Mouse (Mus musculus) common myeloid progenitor, adult 5-6 weeks (primary cell): ENCODE measurements around the gene Scgb2b19. TPM values are rescaled to one million over a fixed set of nuclear protein-coding genes. Genes with fewer than 3 reads are reported as not detected.
"Not testable (repeated sequence)": the region's sequence is repeated elsewhere in the genome, so short reads cannot be mapped to it uniquely, and the experiment has no call there.

Experiments used
- ATAC-seq: replicated peaks from 2 replicates; pipeline ENCODE4 v1.8.0; 2016; ENCODE audit warnings: low read depth, mild to moderate bottlenecking, moderate TSS enrichment, inconsistent platforms; ENCODE audit not compliant: poor library complexity, severe bottlenecking
- total RNA-seq: library from RNA; stranded (forward); fragments of 200-1000, 187-1606 nt; gene quantifications from 2 replicates; pipeline ENCODE4 v1.2.3, GENCODE M21; 2017

Gene Scgb2b19
- not detected in 2 replicates for total RNA-seq

DNA sequence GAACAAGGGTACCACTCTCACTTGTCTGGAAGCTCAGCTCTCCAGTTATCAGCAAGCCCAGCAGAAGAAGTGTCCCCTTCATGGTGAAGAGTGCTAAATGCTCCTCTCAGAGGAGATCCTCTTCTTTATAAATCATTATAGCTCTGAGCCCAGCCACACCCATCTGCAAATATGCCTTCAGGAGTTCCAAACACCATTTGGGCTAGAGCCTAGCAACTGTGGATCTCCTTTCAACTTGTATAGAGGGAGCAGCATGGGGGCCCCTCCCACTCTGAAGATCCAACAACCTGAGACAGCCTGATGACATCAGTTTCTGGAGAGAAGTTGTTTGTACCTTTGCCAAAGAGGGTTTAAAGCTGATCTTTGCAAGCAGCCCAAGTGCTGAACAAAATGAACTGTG is at the start of gene Scgb2b19:
Gene Scgb2b19 (minus strand): TSS at position 101 of the 400 bp plus-strand sequence.
- ATAC-seq: not testable (repeated sequence)

DNA sequence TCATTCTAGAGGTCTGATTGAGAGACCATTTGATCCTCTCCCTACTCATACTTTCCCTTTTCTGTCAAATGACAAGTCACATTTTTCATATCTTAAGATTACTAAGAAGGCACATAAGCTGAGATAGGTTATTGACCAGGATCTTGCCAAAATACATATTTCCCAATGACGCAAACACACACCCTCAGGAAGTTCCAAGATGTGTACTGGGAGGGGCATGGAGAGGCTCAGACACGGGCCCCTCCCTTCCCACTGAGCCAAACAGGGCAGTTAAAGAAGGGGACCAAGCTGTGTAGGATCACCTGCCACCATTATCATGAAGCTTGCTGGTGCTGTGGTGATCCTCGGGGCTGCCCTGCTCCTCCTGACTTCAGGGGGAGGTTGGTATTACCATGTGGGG is 6.9 kb upstream of the Scgb2b19 start, which contains the start of gene Scgb1b19:
Gene Scgb1b19 (plus strand): TSS at position 301 of the 400 bp plus-strand sequence.
- not testable (repeated sequence) for ATAC-seq

Other genes with a start within 250 kb of the Scgb2b19 start
- not detected in 2 replicates for gene Scgb2b17, start 223.8 kb downstream of the Scgb2b19 start, total RNA-seq
- gene Scgb1b17, start 216.9 kb downstream of the Scgb2b19 start, total RNA-seq: not detected in 2 replicates
- not detected in 2 replicates for gene Scgb2b18, start 106.5 kb downstream of the Scgb2b19 start, total RNA-seq
- not detected in 2 replicates for gene Scgb1b18, start 94.8 kb downstream of the Scgb2b19 start, total RNA-seq
- not detected in 2 replicates for gene Scgb1b19, start 7.0 kb upstream of the Scgb2b19 start, total RNA-seq
- gene Scgb2b20, start 86.0 kb upstream of the Scgb2b19 start, total RNA-seq: not detected in 2 replicates
- not detected in 2 replicates for gene Scgb1b20, start 92.9 kb upstream of the Scgb2b19 start, total RNA-seq
- not detected in 2 replicates for gene Scgb2b21, start 240.1 kb upstream of the Scgb2b19 start, total RNA-seq